Mouse (Mus musculus) embryonic facial prominence, embryonic 13.5 days (tissue): ENCODE measurements around the gene Ddb2. TPM values are rescaled to one million over a fixed set of nuclear protein-coding genes. Genes with fewer than 3 reads are reported as not detected.

Source experiments
- ATAC-seq: fragments of 200-750 bp; cut with Nextera tagmentation; 2 replicates; pipeline ENCODE4 v1.8.0; 2017; ENCODE audit warnings: low read depth; ENCODE audit not compliant: insufficient number of reproducible peaks, insufficient read depth, low FRiP score, low TSS enrichment
- H3K27ac ChIP-seq: fragments of 300-500 bp; sonication (generic); 2 replicates; pipeline ENCODE4 v1.5.1; 2015; ENCODE audit warnings: moderate library complexity, mild to moderate bottlenecking, inconsistent platforms
- H3K27me3 ChIP-seq: fragments of 300-500 bp; sonication (generic); 2 replicates; pipeline ENCODE4 v1.6.1; 2015; ENCODE audit warnings: mild to moderate bottlenecking, inconsistent platforms
- H3K36me3 ChIP-seq: fragments of 300-500 bp; sonication (generic); 2 replicates; pipeline ENCODE4 v1.6.1; 2015; ENCODE audit warnings: mild to moderate bottlenecking, inconsistent platforms
- H3K4me1 ChIP-seq: fragments of 300-500 bp; sonication (generic); 2 replicates; pipeline ENCODE4 v1.6.1; 2015; ENCODE audit warnings: inconsistent platforms
- H3K4me2 ChIP-seq: fragments of 300-500 bp; sonication (generic); 2 replicates; pipeline ENCODE4 v1.6.1; 2015; ENCODE audit warnings: moderate library complexity, mild to moderate bottlenecking, inconsistent platforms
- H3K4me3 ChIP-seq: fragments of 300-500 bp; sonication (generic); 2 replicates; pipeline ENCODE4 v1.5.1; 2015; ENCODE audit warnings: mild to moderate bottlenecking, inconsistent platforms
- H3K9ac ChIP-seq: fragments of 300-500 bp; sonication (generic); 2 replicates; pipeline ENCODE4 v1.6.1; 2015; ENCODE audit warnings: mild to moderate bottlenecking, inconsistent platforms
- H3K9me3 ChIP-seq: fragments of 300-500 bp; sonication (generic); 2 replicates; pipeline ENCODE4 v1.6.1; 2016; ENCODE audit warnings: inconsistent platforms
- WGBS: fragments of 180-500 bp; shearing (Covaris S2); methylation state at CpG from one replicate; pipeline ENCODE4 v1.1.7; 2015; ENCODE audit warnings: mixed read lengths; 5-methylcytosine and 5-hydroxymethylcytosine counted together
- polyA plus RNA-seq: library from polyadenylated mRNA; unstranded; fragments of >200 nt; fragmentation: Nextera tagmentation; extraction: Ambion mirVana; gene quantifications from 2 replicates; pipeline ENCODE4 v1.2.1, GENCODE M21; 2015

Ddb2 gene
- polyA plus RNA-seq, 1 experiment from 2014 or later: 20.0 TPM

DNA sequence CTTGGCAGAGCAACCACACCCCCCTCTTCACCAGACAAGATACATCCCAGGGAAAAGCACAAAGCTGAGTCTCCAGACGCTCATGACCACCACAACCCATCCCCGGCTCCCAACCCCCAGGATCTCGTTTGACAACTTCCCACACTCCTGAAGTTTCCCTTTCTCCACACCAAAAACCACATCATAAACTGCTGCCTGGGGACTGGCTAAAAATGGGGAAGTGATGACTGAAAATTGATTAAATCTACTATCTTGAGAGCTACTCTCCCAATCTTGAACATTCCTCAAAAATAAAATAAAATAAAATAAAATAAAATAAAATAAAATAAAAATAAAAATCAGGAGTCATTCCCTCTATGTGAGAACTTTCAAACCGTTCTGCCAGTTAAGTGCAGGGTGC lies 73.8 kb downstream of the Ddb2 start:
- WGBS: 76% methylated on average over 4 of the region's 4 CpGs

More for the DNA sequence above, 73.8 kb downstream of the Ddb2 start:
- Histone ChIP-seq H3K27me3 (no peaks in the 10 kb centered on the region), H3K4me3 (no peak overlapping the region), H3K36me3 (peaks cover 75% of the 10 kb centered on the region), H3K9ac (no peak overlapping the region), H3K4me1 (no peaks in the 10 kb centered on the region), H3K4me2 (no peak overlapping the region), H3K9me3 (no peaks in the 10 kb centered on the region), H3K27ac (no peak overlapping the region)
- no peak for ATAC-seq

Other genes starting within 250 kb of the Ddb2 start
- gene Rapsn, start 201.4 kb downstream of the Ddb2 start, polyA plus RNA-seq: 3.3 and 3.4 TPM in 2 replicates
- gene Psmc3, start 183.0 kb downstream of the Ddb2 start, polyA plus RNA-seq: 263 and 298 TPM in 2 replicates
- 64.3 and 67.4 TPM in 2 replicates for gene Slc39a13, start 166.6 kb downstream of the Ddb2 start, polyA plus RNA-seq
- gene Spi1, start 154.6 kb downstream of the Ddb2 start, polyA plus RNA-seq: 7.2 and 7.5 TPM in 2 replicates
- 0.08 and 2.4 TPM in 2 replicates for gene Mybpc3, start 118.8 kb downstream of the Ddb2 start, polyA plus RNA-seq
- gene Madd, start 53.1 kb downstream of the Ddb2 start, polyA plus RNA-seq: 16.5 and 18.2 TPM in 2 replicates
- 0.83 and 1.9 TPM in 2 replicates for gene Nr1h3, start 34.1 kb downstream of the Ddb2 start, polyA plus RNA-seq
- 28.6 and 29.0 TPM in 2 replicates for gene Acp2, start 34.1 kb downstream of the Ddb2 start, polyA plus RNA-seq
- 42.1 and 44.2 TPM in 2 replicates for gene Pacsin3, start 19.0 kb upstream of the Ddb2 start, polyA plus RNA-seq
- gene Arfgap2, start 28.0 kb upstream of the Ddb2 start, polyA plus RNA-seq: 81.8 and 90.6 TPM in 2 replicates
- gene 1110051M20Rik, start 207.7 kb upstream of the Ddb2 start, polyA plus RNA-seq: 66.9 and 71.1 TPM in 2 replicates
- gene Lrp4, start 220.5 kb upstream of the Ddb2 start, polyA plus RNA-seq: 9.1 and 9.6 TPM in 2 replicates